Mouse (Mus musculus) ES-E14 (cell line): ENCODE data around the gene Lrba.

ENCODE experiments used
- CHD2 ChIP-seq: IDR thresholded peaks from 2 replicates; pipeline ENCODE4 v1.6.1; 2014; ENCODE audit warnings: mild to moderate bottlenecking, low read depth, low read length, inconsistent platforms
- HCFC1 ChIP-seq: IDR thresholded peaks from 2 replicates; pipeline ENCODE4 v1.6.1; 2012; ENCODE audit warnings: low read length, inconsistent platforms, borderline replicate concordance; ENCODE audit not compliant: insufficient read depth
- MAFK ChIP-seq: IDR thresholded peaks from 2 replicates; pipeline ENCODE4 v1.6.1; 2014; ENCODE audit warnings: mild to moderate bottlenecking, low read depth, low read length, inconsistent platforms; ENCODE audit not compliant: insufficient read depth
- ZC3H11A ChIP-seq: IDR thresholded peaks from 2 replicates; pipeline ENCODE4 v1.6.1; 2012; ENCODE audit warnings: low read depth, mild to moderate bottlenecking, inconsistent platforms, low read length, borderline replicate concordance
- ZNF384 ChIP-seq: IDR thresholded peaks from 2 replicates; pipeline ENCODE4 v1.6.1; 2012; ENCODE audit warnings: low read depth, low read length, inconsistent platforms

DNA sequence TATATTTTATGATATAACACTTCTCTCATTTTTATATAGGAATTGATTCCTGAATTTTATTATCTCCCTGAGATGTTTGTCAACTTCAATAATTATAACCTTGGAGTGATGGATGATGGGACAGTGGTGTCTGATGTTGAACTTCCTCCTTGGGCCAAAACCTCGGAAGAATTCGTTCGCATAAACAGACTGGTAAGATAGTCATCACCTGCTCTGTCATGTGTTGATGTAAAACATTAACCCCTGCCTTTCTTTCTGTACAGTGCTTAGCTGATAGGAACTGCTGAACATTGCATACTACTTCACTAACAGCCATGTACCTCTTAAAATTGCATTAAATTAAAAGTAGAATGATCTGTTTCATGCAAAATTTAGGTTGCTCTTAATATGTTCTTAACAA lies 439.9 kb downstream of the Lrba start:
- TF ChIP-seq HCFC1 (no peak), ZNF384 (no peak), ZC3H11A (no peak), MAFK (no peak), CHD2 (no peak)
